8 mouse cellular contexts compared by ENCODE assay signal in genomic region chr5:121712934-121713538, GRCm38 (mm10). TPM values are rescaled to one million over a fixed set of nuclear protein-coding genes. Genes with fewer than 3 reads are reported as not detected.
DNase-seq lines count a peak whose midpoint lies in the region; ATAC-seq and TF ChIP-seq lines count a peak whose summit lies in the region.

No protein-coding gene starts in this region.

- peak overlapping the region; percentile 98 for H3K9ac ChIP-seq in intestine, embryonic 16.5 days (ENCODE audit: low read depth, low read length)
- peak overlapping the region; percentile 97 for H3K9ac ChIP-seq in liver, embryonic 11.5 days (ENCODE audit: low read depth, low read length)

- 0 out of 2 replicates have a peak, but pooled peaks have one; percentile 14 for TF ChIP-seq POLR2A in cortical plate, adult 2 months (IDR thresholded peaks at IDR 0.05; ENCODE audit: extremely low read depth, insufficient read depth, low read length)
- TF ChIP-seq POLR2A in thymus, adult 2 months (IDR thresholded peaks at IDR 0.05; ENCODE audit: control insufficient read depth, extremely low read depth, insufficient read depth, low read length, poor library complexity): no peak

- WGBS in intestine, embryonic 16.5 days: under 1% methylated on average over 29 of the region's 32 CpGs
- WGBS in liver, embryonic 11.5 days: 3% methylated on average over 24 of the region's 32 CpGs
- WGBS in thymus, adult 2 months: 15% methylated on average over 32 of the region's 32 CpGs

- no peaks in the 10 kb centered on the region for H3K36me3 ChIP-seq in intestine, embryonic 16.5 days (ENCODE audit: control insufficient read depth, insufficient read depth, low read length)
- H3K36me3 ChIP-seq in liver, embryonic 11.5 days (ENCODE audit: control insufficient read depth, insufficient read depth, low read length): peaks cover 4% of the 10 kb centered on the region
- no peaks in the 10 kb centered on the region for H3K36me3 ChIP-seq in thymus, adult 2 months (ENCODE audit: control insufficient read depth, insufficient read depth, low read length)

- peaks cover 5% of the 10 kb centered on the region for H3K4me1 ChIP-seq in cortical plate, adult 2 months (ENCODE audit: control insufficient read depth, insufficient read depth, low read length)
- H3K4me1 ChIP-seq in intestine, embryonic 16.5 days (ENCODE audit: control insufficient read depth, insufficient read depth, low read length): peaks cover 32% of the 10 kb centered on the region
- peaks cover 9% of the 10 kb centered on the region; the same call in 1 of the 2 replicates for H3K4me1 ChIP-seq in liver, embryonic 11.5 days (replicated peaks; ENCODE audit: control insufficient read depth, insufficient read depth, low read length)
- peaks cover 29% of the 10 kb centered on the region for H3K4me1 ChIP-seq in thymus, adult 2 months (replicated peaks; ENCODE audit: control insufficient read depth, insufficient read depth, low read length)

- peak; percentile 43 for ATAC-seq in intestine, embryonic 16.5 days
- ATAC-seq in liver, embryonic 11.5 days (replicated peaks; ENCODE audit: low FRiP score): no peak

- peak overlapping the region; percentile 86 for H3K4me2 ChIP-seq in intestine, embryonic 16.5 days (ENCODE audit: low read depth, low read length)
- H3K4me2 ChIP-seq in liver, embryonic 11.5 days: peak overlapping the region; percentile 87

- no peaks in the 10 kb centered on the region for H3K27me3 ChIP-seq in intestine, embryonic 16.5 days (replicated peaks; ENCODE audit: control insufficient read depth, insufficient read depth, low read length)
- H3K27me3 ChIP-seq in liver, embryonic 11.5 days (replicated peaks; ENCODE audit: control insufficient read depth, insufficient read depth, low read length): no peaks in the 10 kb centered on the region
- no peaks in the 10 kb centered on the region for H3K27me3 ChIP-seq in thymus, adult 2 months (ENCODE audit: control insufficient read depth, insufficient read depth, low read length)

- DNase-seq in right cerebral cortex, postnatal 10 days (ENCODE audit: low spot score in 2 of 2): peak; percentile 57 to 58
- DNase-seq in right cerebral cortex, adult 18-20 months: no peak
- peak; percentile 51 for DNase-seq in gastrocnemius, postnatal 25 days
- peak; percentile 63 for DNase-seq in liver, embryonic 11.5 days (ENCODE audit: low spot score)
- peak; percentile 65 for DNase-seq in neural tube, embryonic 10.5 days (ENCODE audit: extremely low spot score, low spot score)
- peak; percentile 19 for DNase-seq in thymus, adult 2 months

- peak overlapping the region; percentile 88 for H3K4me3 ChIP-seq in cortical plate, adult 2 months (ENCODE audit: insufficient read depth, low read length)
- peak overlapping the region; percentile 98 for H3K4me3 ChIP-seq in intestine, embryonic 16.5 days (ENCODE audit: low read length)
- H3K4me3 ChIP-seq in liver, embryonic 11.5 days (ENCODE audit: low read depth, low read length): peak overlapping the region; percentile 100
- peak overlapping the region; percentile 80 for H3K4me3 ChIP-seq in thymus, adult 2 months (ENCODE audit: control insufficient read depth, insufficient read depth, low read length)

- no peak for TF ChIP-seq CTCF in cortical plate, adult 2 months (IDR thresholded peaks at IDR 0.05; ENCODE audit: extremely low read depth, insufficient read depth, low read length)
- no peak for TF ChIP-seq CTCF in thymus, adult 2 months (IDR thresholded peaks at IDR 0.05; ENCODE audit: borderline replicate concordance, control insufficient read depth, extremely low read depth, insufficient read depth, low read length, poor library complexity)

- H3K9me3 ChIP-seq in intestine, embryonic 16.5 days (ENCODE audit: control insufficient read depth, low read length): no peaks in the 10 kb centered on the region
- no peaks in the 10 kb centered on the region for H3K9me3 ChIP-seq in liver, embryonic 11.5 days (ENCODE audit: control insufficient read depth, low read length)

- no peak overlapping the region for H3K27ac ChIP-seq in cortical plate, adult 2 months (ENCODE audit: insufficient read depth, low read length)
- peak overlapping the region; percentile 97 for H3K27ac ChIP-seq in intestine, embryonic 16.5 days (ENCODE audit: low read length)
- peak overlapping the region; percentile 96 for H3K27ac ChIP-seq in liver, embryonic 11.5 days (ENCODE audit: low read depth, low read length)
- no peak overlapping the region for H3K27ac ChIP-seq in thymus, adult 2 months (ENCODE audit: control insufficient read depth, insufficient read depth, low read length)

RNA-seq across cellular contexts. Expression of gene Atxn2, which starts 1.9 kb away (rescaled TPM):
- polyA plus RNA-seq in cortical plate, adult 2 months (2012; rRNA removed): 136 and 139 TPM in 2 replicates
- total RNA-seq in gastrocnemius, postnatal 25 days (2021): 10 to 100 TPM; 94.1 to 97.6 TPM
- polyA plus RNA-seq in intestine, embryonic 16.5 days (2015; fragmentation: Nextera tagmentation; extraction: Ambion mirVana): 27.9 and 30.7 TPM in 2 replicates
- 49.8 and 63.9 TPM in 2 replicates for polyA plus RNA-seq in liver, embryonic 11.5 days (2014; fragmentation: Nextera tagmentation; extraction: Ambion mirVana)
- 205 and 216 TPM in 2 replicates for polyA plus RNA-seq in thymus, adult 2 months (2012; rRNA removed)

RNA-seq across cellular contexts. Expression of gene Brap, which starts 52.7 kb away (rescaled TPM):
- 51.8 and 57.5 TPM in 2 replicates for polyA plus RNA-seq in cortical plate, adult 2 months (2012; rRNA removed)
- 10 to 100 TPM; 27.3 to 30.2 TPM for total RNA-seq in gastrocnemius, postnatal 25 days (2021)
- 26.4 and 30.4 TPM in 2 replicates for polyA plus RNA-seq in intestine, embryonic 16.5 days (2015; fragmentation: Nextera tagmentation; extraction: Ambion mirVana)
- polyA plus RNA-seq in liver, embryonic 11.5 days (2014; fragmentation: Nextera tagmentation; extraction: Ambion mirVana): 42.8 and 46.0 TPM in 2 replicates
- 38.7 and 46.9 TPM in 2 replicates for polyA plus RNA-seq in thymus, adult 2 months (2012; rRNA removed)

RNA-seq across cellular contexts. Expression of gene Acad10, which starts 52.7 kb away (rescaled TPM):
- 4.6 and 5.0 TPM in 2 replicates for polyA plus RNA-seq in cortical plate, adult 2 months (2012; rRNA removed)
- 1 to 10 TPM; 7.3 to 9.3 TPM for total RNA-seq in gastrocnemius, postnatal 25 days (2021)
- polyA plus RNA-seq in intestine, embryonic 16.5 days (2015; fragmentation: Nextera tagmentation; extraction: Ambion mirVana): 7.8 and 9.7 TPM in 2 replicates
- polyA plus RNA-seq in liver, embryonic 11.5 days (2014; fragmentation: Nextera tagmentation; extraction: Ambion mirVana): 2.7 and 3.6 TPM in 2 replicates
- polyA plus RNA-seq in thymus, adult 2 months (2012; rRNA removed): 7.2 and 8.2 TPM in 2 replicates

Comparison
In these comparisons a context has a peak if more than half of its experiments do, and no peak if none do; other contexts are left out.
1. H3K27ac ChIP-seq: peak in intestine, embryonic 16.5 days (single experiment) and liver, embryonic 11.5 days (single experiment); none in cortical plate, adult 2 months (single experiment) and thymus, adult 2 months (single experiment).
2. Peak in every context shown above with its lines, with median percentiles within 50 percentile points of each other: H3K4me3 ChIP-seq.